Mouse (Mus musculus) forebrain, embryonic 15.5 days (tissue): Measurements from ENCODE around the gene Nfasc. TPM values are rescaled to one million over a fixed set of nuclear protein-coding genes. Genes with fewer than 3 reads are reported as not detected.
A peak's percentile ranks its signal among the peaks of the same experiment; 100 is the strongest.

Experiments
- ATAC-seq: fragments of 200-750 bp; cut with Nextera tagmentation; replicated peaks from 2 replicates; pipeline ENCODE4 v1.8.0; 2017; ENCODE audit warnings: mild to moderate bottlenecking, moderate TSS enrichment, moderate library complexity
- H3K27ac ChIP-seq: fragments of 300-500 bp; sonication (generic); replicated peaks from 2 replicates; pipeline ENCODE4 v1.5.1; 2015; ENCODE audit warnings: mild to moderate bottlenecking, inconsistent platforms
- H3K27me3 ChIP-seq: fragments of 300-500 bp; sonication (generic); 2 replicates; pipeline ENCODE4 v1.6.1; 2015; ENCODE audit warnings: inconsistent platforms
- H3K36me3 ChIP-seq: fragments of 300-500 bp; sonication (generic); 2 replicates; pipeline ENCODE4 v1.6.1; 2015; ENCODE audit warnings: mild to moderate bottlenecking, inconsistent platforms
- H3K4me1 ChIP-seq: fragments of 300-500 bp; sonication (generic); 2 replicates; pipeline ENCODE4 v1.6.1; 2015; ENCODE audit warnings: inconsistent platforms
- H3K4me2 ChIP-seq: fragments of 300-500 bp; sonication (generic); replicated peaks from 2 replicates; pipeline ENCODE4 v1.6.1; 2015; ENCODE audit warnings: mild to moderate bottlenecking, inconsistent platforms
- H3K4me3 ChIP-seq: fragments of 300-500 bp; sonication (generic); 2 replicates; pipeline ENCODE4 v1.5.1; 2015; ENCODE audit warnings: mild to moderate bottlenecking, inconsistent platforms
- H3K9ac ChIP-seq: fragments of 300-500 bp; sonication (generic); replicated peaks from 2 replicates; pipeline ENCODE4 v1.6.1; 2015; ENCODE audit warnings: mild to moderate bottlenecking, inconsistent platforms
- H3K9me3 ChIP-seq: fragments of 300-500 bp; sonication (generic); 2 replicates; pipeline ENCODE4 v1.6.1; 2016; ENCODE audit warnings: inconsistent platforms
- WGBS: fragments of 180-500 bp; shearing (Covaris S2); methylation state at CpG from one replicate; pipeline ENCODE4 v1.1.7; 2015; ENCODE audit warnings: mixed read lengths; 5-methylcytosine and 5-hydroxymethylcytosine counted together
- polyA plus RNA-seq: library from polyadenylated mRNA; unstranded; fragments of >200 nt; fragmentation: Nextera tagmentation; extraction: Ambion mirVana; gene quantifications from 2 replicates; pipeline ENCODE4 v1.2.1, GENCODE M21; 2015

Nfasc gene
- polyA plus RNA-seq, 1 experiment from 2014 or later, result 51.5 TPM

GRCm38 (mm10) chr1:132598024-132598423 lies 143.6 kb downstream of the Nfasc start:
- Histone ChIP-seq H3K4me1 (peaks cover 13% of the 10 kb centered on the region), H3K36me3 (peaks cover 55% of the 10 kb centered on the region), H3K9me3 (no peaks in the 10 kb centered on the region), H3K4me3 (no peak overlapping the region), H3K27me3 (no peaks in the 10 kb centered on the region), H3K9ac (no peak overlapping the region), H3K27ac (no peak overlapping the region), H3K4me2 (no peak overlapping the region)
- ATAC-seq, result no peak
- WGBS, result 84% methylated on average over 5 of the region's 5 CpGs

GRCm38 (mm10) chr1:132595741-132596140 lies 145.9 kb downstream of the Nfasc start:
- H3K9ac ChIP-seq, result no peak overlapping the region
- peaks cover 25% of the 10 kb centered on the region for H3K4me1 ChIP-seq
- peaks cover 34% of the 10 kb centered on the region for H3K36me3 ChIP-seq
- no peak overlapping the region for H3K4me3 ChIP-seq
- whole genome bisulfite sequencing, result 66% methylated on average over 6 of the region's 6 CpGs
- no peaks in the 10 kb centered on the region for H3K9me3 ChIP-seq
- no peak for ATAC-seq
- no peaks in the 10 kb centered on the region for H3K27me3 ChIP-seq
- H3K27ac ChIP-seq, result no peak overlapping the region
- H3K4me2 ChIP-seq, result no peak overlapping the region

- 2% methylated on average over 4 of the region's 4 CpGs for WGBS
- Histone ChIP-seq H3K27me3 (no peaks in the 10 kb centered on the region), H3K9me3 (no peaks in the 10 kb centered on the region), H3K9ac (no peak overlapping the region), H3K4me1 (peaks cover 30% of the 10 kb centered on the region), H3K27ac (peak overlapping the region; percentile 21; the same call in 1 of the 2 replicates), H3K4me2 (no peak overlapping the region), H3K36me3 (peaks cover 27% of the 10 kb centered on the region), H3K4me3 (no peak overlapping the region)
- peak; percentile 61 for ATAC-seq
Measured at GRCm38 (mm10) chr1:132594587-132594986, 147.0 kb downstream of the Nfasc start.

GRCm38 (mm10) chr1:132592145-132592544 lies 149.5 kb downstream of the Nfasc start:
- Histone ChIP-seq H3K27me3 (no peaks in the 10 kb centered on the region), H3K4me2 (no peak overlapping the region), H3K27ac (peak overlapping the region; percentile 83), H3K4me1 (peaks cover 32% of the 10 kb centered on the region), H3K4me3 (no peak overlapping the region), H3K36me3 (peaks cover 17% of the 10 kb centered on the region), H3K9me3 (no peaks in the 10 kb centered on the region), H3K9ac (no peak overlapping the region)
- WGBS, result 75% methylated on average over 5 of the region's 5 CpGs
- ATAC-seq, result no peak

- peak; percentile 71 for ATAC-seq
- Histone ChIP-seq H3K27ac (peak overlapping the region; percentile 83), H3K4me2 (no peak overlapping the region), H3K9me3 (no peaks in the 10 kb centered on the region), H3K4me3 (no peak overlapping the region), H3K9ac (no peak overlapping the region), H3K36me3 (peaks cover 11% of the 10 kb centered on the region; the same call in 1 of the 2 replicates), H3K27me3 (no peaks in the 10 kb centered on the region), H3K4me1 (peaks cover 35% of the 10 kb centered on the region)
- 52% methylated on average over 11 of the region's 11 CpGs for WGBS
Measured at GRCm38 (mm10) chr1:132591399-132591930, 150.1 kb downstream of the Nfasc start.

- Histone ChIP-seq H3K4me2 (no peak overlapping the region), H3K4me3 (no peak overlapping the region), H3K27ac (peak overlapping the region; percentile 76; the same call in 1 of the 2 replicates), H3K27me3 (no peaks in the 10 kb centered on the region), H3K36me3 (0 out of 2 replicates have a peak, but pooled peaks cover 5% of the 10 kb centered on the region), H3K4me1 (peaks cover 53% of the 10 kb centered on the region), H3K9ac (no peak overlapping the region), H3K9me3 (no peaks in the 10 kb centered on the region)
- no peak for ATAC-seq
- WGBS, result 61% methylated on average over 15 of the region's 15 CpGs
Measured at GRCm38 (mm10) chr1:132586679-132587201, 154.9 kb downstream of the Nfasc start.

- no peak for ATAC-seq
Measured at GRCm38 (mm10) chr1:132585376-132585775, 156.2 kb downstream of the Nfasc start.

GRCm38 (mm10) chr1:132582998-132583604 lies 158.5 kb downstream of the Nfasc start:
- H3K4me2 ChIP-seq, result no peak overlapping the region
- WGBS, result 69% methylated on average over 18 of the region's 18 CpGs

More at GRCm38 (mm10) chr1:132585376-132585775, 156.2 kb downstream of the Nfasc start:
- H3K9me3 ChIP-seq, result no peaks in the 10 kb centered on the region
- H3K4me3 ChIP-seq, result no peak overlapping the region
- 0 out of 2 replicates have a peak, but pooled peaks cover 5% of the 10 kb centered on the region for H3K36me3 ChIP-seq
- peak overlapping the region; percentile 76 for H3K27ac ChIP-seq
- H3K4me1 ChIP-seq, result peaks cover 49% of the 10 kb centered on the region
- H3K4me2 ChIP-seq, result no peak overlapping the region
- no peaks in the 10 kb centered on the region for H3K27me3 ChIP-seq
- H3K9ac ChIP-seq, result no peak overlapping the region
- 12% methylated on average over 4 of the region's 4 CpGs for WGBS

GRCm38 (mm10) chr1:132581845-132582839 lies 159.5 kb downstream of the Nfasc start:
- Histone ChIP-seq H3K36me3 (no peaks in the 10 kb centered on the region; the same call in 1 of the 2 replicates), H3K9ac (peak overlapping the region; percentile 22; the same call in 1 of the 2 replicates), H3K9me3 (no peaks in the 10 kb centered on the region), H3K4me3 (no peak overlapping the region), H3K27me3 (no peaks in the 10 kb centered on the region), H3K4me1 (peaks cover 46% of the 10 kb centered on the region), H3K27ac (peak overlapping the region; percentile 85), H3K4me2 (no peak overlapping the region)
- WGBS, result 6% methylated on average over 14 of the region's 14 CpGs
- peak; percentile 81 for ATAC-seq

More at GRCm38 (mm10) chr1:132582998-132583604, 158.5 kb downstream of the Nfasc start:
- H3K36me3 ChIP-seq, result peaks cover 5% of the 10 kb centered on the region; the same call in 1 of the 2 replicates
- H3K4me1 ChIP-seq, result peaks cover 49% of the 10 kb centered on the region
- H3K27me3 ChIP-seq, result no peaks in the 10 kb centered on the region
- no peak overlapping the region for H3K4me3 ChIP-seq
- H3K9me3 ChIP-seq, result no peaks in the 10 kb centered on the region
- no peak overlapping the region for H3K9ac ChIP-seq
- peak; percentile 12; the same call in 1 of the 2 replicates for ATAC-seq
- peak overlapping the region; percentile 85 for H3K27ac ChIP-seq

GRCm38 (mm10) chr1:132580063-132580462 lies 161.5 kb downstream of the Nfasc start:
- Histone ChIP-seq H3K9ac (no peak overlapping the region), H3K27me3 (no peaks in the 10 kb centered on the region), H3K9me3 (no peaks in the 10 kb centered on the region), H3K4me3 (no peak overlapping the region), H3K4me1 (peaks cover 31% of the 10 kb centered on the region), H3K36me3 (peaks cover 3% of the 10 kb centered on the region), H3K27ac (no peak overlapping the region), H3K4me2 (no peak overlapping the region)
- ATAC-seq, result no peak
- 87% methylated on average over 7 of the region's 7 CpGs for WGBS

GRCm38 (mm10) chr1:132576845-132577244 lies 164.8 kb downstream of the Nfasc start:
- Histone ChIP-seq H3K9ac (no peak overlapping the region), H3K27me3 (no peaks in the 10 kb centered on the region), H3K4me2 (no peak overlapping the region), H3K36me3 (peaks cover 3% of the 10 kb centered on the region), H3K9me3 (no peaks in the 10 kb centered on the region), H3K4me1 (peaks cover 14% of the 10 kb centered on the region), H3K4me3 (no peak overlapping the region), H3K27ac (no peak overlapping the region)
- no peak; the same call in 1 of the 2 replicates for ATAC-seq
- 95% methylated on average over 8 of the region's 8 CpGs for WGBS
